Mouse (Mus musculus) bone marrow, adult 2 months (tissue): ENCODE results near the gene Slamf9. TPM values are rescaled to one million over a fixed set of nuclear protein-coding genes. Genes with fewer than 3 reads are reported as not detected.

Source experiments
- H3K27ac ChIP-seq: fragments of 200-500 bp; 2 replicates; pipeline ENCODE4 v1.5.1; 2012; ENCODE audit warnings: low read depth, mild to moderate bottlenecking, control low read depth, inconsistent platforms, low read length; ENCODE audit not compliant: control insufficient read depth, poor library complexity, insufficient read depth
- H3K4me1 ChIP-seq: fragments of 200-500 bp; 2 replicates; pipeline ENCODE4 v1.6.1; 2011; ENCODE audit warnings: low read length; ENCODE audit not compliant: control insufficient read depth, insufficient read depth
- H3K4me3 ChIP-seq: fragments of 200-500 bp; replicated peaks from 2 replicates; pipeline ENCODE3; 2011; ENCODE audit warnings: mild to moderate bottlenecking, low read depth, low read length, control low read depth; ENCODE audit not compliant: control insufficient read depth
- CTCF ChIP-seq: fragments of 200-500 bp; IDR thresholded peaks from 2 replicates; pipeline ENCODE4 v1.5.1; 2011; ENCODE audit warnings: low read length, control low read depth; ENCODE audit not compliant: control insufficient read depth, insufficient read depth
- POLR2A ChIP-seq: fragments of 200-500 bp; IDR thresholded peaks from 2 replicates; pipeline ENCODE4 v1.6.1; 2011; ENCODE audit warnings: low read depth, mild to moderate bottlenecking, control low read depth, low read length, borderline replicate concordance; ENCODE audit not compliant: control insufficient read depth
- WGBS: fragments of 180-500 bp; shearing (Covaris S2); methylation state at CpG from one replicate; pipeline ENCODE4 v1.1.7; 2018; 5-methylcytosine and 5-hydroxymethylcytosine counted together
- polyA plus RNA-seq: library from polyadenylated mRNA; stranded (reverse); fragments of >200 nt; gene quantifications from 2 replicates; pipeline ENCODE4 v1.2.4, GENCODE M21; 2011; ENCODE audit warnings: low replicate concordance; ENCODE audit not compliant: missing spikeins, insufficient read depth, insufficient read length

The Slamf9 gene
- polyA plus RNA-seq, 1 experiment, result 5.4 TPM

GRCm38 (mm10) chr1:172523699-172524101 lies 48.5 kb downstream of the Slamf9 start:
- TF ChIP-seq POLR2A, result no peak
- TF ChIP-seq CTCF, result no peak
- Histone ChIP-seq H3K4me1 (peaks cover 4% of the 10 kb centered on the region; the same call in 1 of the 2 replicates), H3K27ac (no peak overlapping the region), H3K4me3 (no peak overlapping the region)
- WGBS, result 61% methylated on average over 12 of the region's 12 CpGs

DNA sequence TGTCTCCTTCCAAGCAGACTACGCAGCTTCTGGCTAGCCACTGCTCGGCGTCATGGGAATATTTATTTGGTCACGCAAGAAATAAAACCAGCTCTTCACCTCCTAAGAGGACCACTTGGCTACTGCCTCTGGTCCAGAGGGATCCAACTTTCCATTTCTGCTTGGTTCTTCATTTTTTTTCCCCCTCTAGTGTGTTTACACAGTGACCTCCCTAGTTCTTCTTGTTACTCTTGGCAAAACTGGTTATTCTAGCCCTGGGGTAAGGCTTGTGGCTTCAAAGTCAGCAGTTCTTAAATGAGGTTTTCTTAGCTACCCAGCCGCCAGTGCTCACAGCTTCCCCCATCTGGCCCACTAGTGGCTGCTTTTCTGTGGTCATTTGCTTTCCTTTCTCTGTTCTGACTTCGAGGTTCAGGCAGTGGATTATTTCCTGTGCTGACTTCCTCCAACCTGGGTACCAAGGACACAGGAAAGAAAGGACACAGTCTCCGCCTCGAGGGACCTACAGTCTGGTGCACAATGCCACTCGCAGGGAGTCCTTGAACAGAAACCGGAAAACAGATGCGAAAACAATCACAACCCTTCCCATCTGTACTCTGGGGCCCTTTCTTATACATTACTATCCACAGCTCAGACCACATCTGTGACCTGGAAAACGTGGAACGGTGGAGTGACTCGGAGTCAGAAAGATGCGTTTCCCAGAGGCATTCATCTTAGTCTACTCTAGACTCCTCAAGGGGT lies 50.0 kb downstream of the Slamf9 start:
- H3K27ac ChIP-seq, result no peak overlapping the region; the same call in 1 of the 2 replicates
- WGBS, result 4% methylated on average over 15 of the region's 15 CpGs
- peak overlapping the region; percentile 41 for H3K4me3 ChIP-seq
- H3K4me1 ChIP-seq, result peaks cover 4% of the 10 kb centered on the region; the same call in 1 of the 2 replicates
- peak; percentile 34; the same call in 1 of the 2 replicates for TF ChIP-seq CTCF
- TF ChIP-seq POLR2A, result no peak

DNA sequence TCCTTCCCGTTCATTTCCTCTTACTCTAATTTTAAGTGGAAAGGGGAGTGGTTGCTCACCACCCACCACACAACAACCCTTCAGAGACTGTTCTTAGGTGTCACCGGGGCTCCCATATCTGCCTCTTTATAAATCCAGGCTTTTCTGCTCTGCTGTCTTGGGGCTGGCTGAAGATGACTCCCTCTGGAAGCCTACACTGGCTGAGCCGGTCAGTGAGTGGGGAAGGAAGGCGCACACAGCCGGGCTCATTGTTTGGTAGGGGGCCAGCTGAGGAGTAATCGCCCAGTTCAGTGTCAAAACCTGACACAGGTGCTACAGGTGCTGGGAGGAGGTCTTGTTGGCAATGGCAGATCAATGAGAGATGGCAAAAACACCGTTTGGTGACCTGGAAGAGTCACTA lies 50.8 kb downstream of the Slamf9 start:
- peaks cover 8% of the 10 kb centered on the region; the same call in 1 of the 2 replicates for H3K4me1 ChIP-seq
- H3K4me3 ChIP-seq, result no peak overlapping the region
- TF ChIP-seq CTCF, result no peak
- no peak for TF ChIP-seq POLR2A
- 6% methylated on average over 7 of the region's 7 CpGs for WGBS
- H3K27ac ChIP-seq, result peak overlapping the region; percentile 10; the same call in 1 of the 2 replicates

GRCm38 (mm10) chr1:172526380-172527081 lies 51.4 kb downstream of the Slamf9 start:
- peaks cover 6% of the 10 kb centered on the region; the same call in 1 of the 2 replicates for H3K4me1 ChIP-seq
- TF ChIP-seq CTCF, result no peak
- no peak for TF ChIP-seq POLR2A
- H3K4me3 ChIP-seq, result peak overlapping the region; percentile 7
- H3K27ac ChIP-seq, result peak overlapping the region; percentile 61; the same call in 1 of the 2 replicates
- WGBS, result 2% methylated on average over 23 of the region's 23 CpGs

- 83% methylated on average over 10 of the region's 10 CpGs for WGBS
- TF ChIP-seq POLR2A (no peak), CTCF (no peak)
- peaks cover 6% of the 10 kb centered on the region; the same call in 1 of the 2 replicates for H3K4me1 ChIP-seq
These were observed 52.3 kb downstream of the Slamf9 start for GRCm38 (mm10) chr1:172527431-172527830.

More at GRCm38 (mm10) chr1:172527431-172527830, 52.3 kb downstream of the Slamf9 start:
- Histone ChIP-seq H3K4me3 (no peak overlapping the region), H3K27ac (no peak overlapping the region)

Other genes with a start within 250 kb of the Slamf9 start
- gene Atp1a4, start 216.9 kb upstream of the Slamf9 start, polyA plus RNA-seq, result not detected in 2 replicates
- gene Igsf8, start 213.7 kb upstream of the Slamf9 start, polyA plus RNA-seq, result 16.4 and 25.4 TPM in 2 replicates
- 2.9 and 5.7 TPM in 2 replicates for gene Atp1a2, start 177.3 kb upstream of the Slamf9 start, polyA plus RNA-seq
- gene Kcnj9, start 146.0 kb upstream of the Slamf9 start, polyA plus RNA-seq, result 1.2 TPM in 1 of 2 replicates, not detected in the other
- gene Kcnj10, start 134.1 kb upstream of the Slamf9 start, polyA plus RNA-seq, result 1.0 and 2.3 TPM in 2 replicates
- 5.2 and 8.8 TPM in 2 replicates for gene Pigm, start 98.8 kb upstream of the Slamf9 start, polyA plus RNA-seq
- 3.1 and 3.7 TPM in 2 replicates for gene Igsf9, start 6.4 kb downstream of the Slamf9 start, polyA plus RNA-seq
- gene Tagln2, start 24.7 kb downstream of the Slamf9 start, polyA plus RNA-seq, result 66.2 and 153 TPM in 2 replicates
- 0.47 and 5.2 TPM in 2 replicates for gene Cfap45, start 45.4 kb downstream of the Slamf9 start, polyA plus RNA-seq
- gene Vsig8, start 80.6 kb downstream of the Slamf9 start, polyA plus RNA-seq, result not detected in 2 replicates
- 3.7 TPM in 1 of 2 replicates, not detected in the other for gene Slamf8, start 115.2 kb downstream of the Slamf9 start, polyA plus RNA-seq
- gene Fcrl6, start 127.2 kb downstream of the Slamf9 start, polyA plus RNA-seq, result not detected in 2 replicates
- 3.2 and 7.2 TPM in 2 replicates for gene Dusp23, start 157.6 kb downstream of the Slamf9 start, polyA plus RNA-seq
- 1.3 TPM in 1 of 2 replicates, not detected in the other for gene Crp, start 222.7 kb downstream of the Slamf9 start, polyA plus RNA-seq